Mouse (Mus musculus) cerebellum, adult 2 months (tissue): ENCODE data around the gene Arrb1. TPM values are rescaled to one million over a fixed set of nuclear protein-coding genes. Genes with fewer than 3 reads are reported as not detected.

Source experiments
- DNase-seq, 2 experiments: peaks; one replicate each; pipeline ENCODE4 v3.0.0; 2021
- H3K27ac ChIP-seq: fragments of 200-500 bp; 2 replicates; pipeline ENCODE4 v1.5.1; 2012; ENCODE audit warnings: low read length, control low read depth, inconsistent platforms; ENCODE audit not compliant: insufficient read depth
- H3K27me3 ChIP-seq: fragments of 200-500 bp; 2 replicates; pipeline ENCODE4 v1.6.1; 2012; ENCODE audit warnings: inconsistent platforms, mild to moderate bottlenecking, low read length, moderate library complexity; ENCODE audit not compliant: control insufficient read depth, insufficient read depth
- H3K4me1 ChIP-seq: fragments of 200-500 bp; 2 replicates; pipeline ENCODE4 v1.6.1; 2011; ENCODE audit warnings: low read length; ENCODE audit not compliant: control insufficient read depth, insufficient read depth
- H3K4me3 ChIP-seq: fragments of 200-500 bp; replicated peaks from 2 replicates; pipeline ENCODE3; 2011; ENCODE audit warnings: mild to moderate bottlenecking, low read depth, low read length, control low read depth; ENCODE audit not compliant: insufficient read depth
- CTCF ChIP-seq: fragments of 200-500 bp; IDR thresholded peaks from 2 replicates; pipeline ENCODE4 v1.5.1; 2011; ENCODE audit warnings: low read depth, mild to moderate bottlenecking, control low read depth, low read length, moderate library complexity, borderline replicate concordance; ENCODE audit not compliant: insufficient read depth
- POLR2A ChIP-seq: fragments of 200-500 bp; IDR thresholded peaks from 2 replicates; pipeline ENCODE4 v1.6.1; 2011; ENCODE audit warnings: low read length, control low read depth, borderline replicate concordance; ENCODE audit not compliant: insufficient read depth
- WGBS: fragments of 180-500 bp; shearing (Covaris S2); methylation state at CpG from one replicate; pipeline ENCODE4 v1.1.7; 2018; 5-methylcytosine and 5-hydroxymethylcytosine counted together
- polyA plus RNA-seq: library from polyadenylated mRNA; depleted of rRNA; stranded (reverse); fragments of >200 nt; gene quantifications from 2 replicates; pipeline ENCODE4 v1.2.3, GENCODE M21; 2012

Gene Arrb1
- polyA plus RNA-seq, 1 experiment: 111 TPM

DNA sequence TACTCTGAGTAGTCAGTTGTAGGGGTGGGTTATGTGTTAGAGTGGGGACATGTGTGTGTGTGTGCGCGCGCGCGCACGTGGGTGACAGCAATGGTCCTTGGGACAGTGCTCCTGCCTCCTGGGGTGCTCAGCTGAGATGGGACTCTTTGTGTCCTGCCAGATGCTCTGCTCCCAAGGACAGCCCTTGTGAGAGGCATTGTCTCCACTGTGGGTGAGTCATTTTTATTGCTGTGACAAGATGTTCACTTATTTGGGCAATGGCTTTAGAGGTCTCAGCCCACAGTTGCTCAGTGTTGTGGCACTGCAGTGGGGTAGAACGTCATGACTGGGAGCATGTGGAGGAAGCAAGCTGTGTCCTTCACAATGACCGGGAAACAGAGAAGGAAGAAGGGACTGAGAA, 50.7 kb downstream of the Arrb1 start:
- Histone ChIP-seq H3K4me1 (peaks cover 7% of the 10 kb centered on the region; the same call in 1 of the 2 replicates), H3K27ac (peak overlapping the region; percentile 30; the same call in 1 of the 2 replicates), H3K4me3 (no peak overlapping the region), H3K27me3 (no peaks in the 10 kb centered on the region)
- DNase-seq: no peak
- WGBS: 69% methylated on average over 8 of the region's 8 CpGs
- TF ChIP-seq POLR2A: no peak
- no peak for TF ChIP-seq CTCF

DNA sequence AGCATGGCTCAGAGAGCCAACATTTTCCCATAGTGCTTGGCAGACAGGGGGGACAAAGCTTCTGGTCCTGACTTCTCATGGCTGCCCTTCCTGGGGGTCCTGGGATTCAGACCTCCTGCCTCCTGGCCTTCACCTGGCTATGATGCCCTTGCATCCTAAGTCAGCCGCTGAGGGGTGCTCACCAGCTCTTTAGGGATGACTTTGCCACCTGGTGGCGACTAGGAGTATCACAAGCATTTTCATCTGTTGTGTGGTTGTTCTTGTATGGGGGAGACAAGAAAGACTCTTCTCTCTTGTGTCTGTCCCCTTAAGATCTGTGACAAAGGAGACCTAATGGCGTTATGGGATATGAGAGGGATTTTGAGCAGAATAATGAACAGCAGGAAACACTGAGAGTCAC, 54.8 kb downstream of the Arrb1 start:
- DNase-seq: peak; percentile 70 to 83
- Histone ChIP-seq H3K4me3 (no peak overlapping the region), H3K27ac (no peak overlapping the region), H3K4me1 (no peaks in the 10 kb centered on the region), H3K27me3 (no peaks in the 10 kb centered on the region)
- 6% methylated on average over 3 of the region's 3 CpGs for WGBS
- TF ChIP-seq POLR2A (no peak), CTCF (peak; percentile 81)

DNA sequence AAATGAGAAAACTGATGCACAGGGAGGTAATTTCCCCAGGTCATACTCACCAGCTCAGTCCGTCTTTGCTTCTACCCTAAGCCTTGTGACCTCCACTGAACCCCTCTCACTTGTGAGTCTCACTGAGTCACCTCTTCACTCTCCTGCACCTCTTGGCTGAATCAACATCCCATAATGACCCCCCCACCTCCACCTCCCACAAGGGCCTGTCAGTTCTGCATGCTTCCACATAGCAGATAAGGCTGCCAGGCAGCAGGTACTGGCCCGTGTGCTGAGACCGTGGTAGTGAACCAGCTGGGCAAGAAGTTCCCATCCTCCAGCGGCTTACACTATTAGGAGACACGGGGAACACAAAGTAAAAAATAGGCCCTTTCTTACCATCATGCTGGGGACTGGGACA, 55.4 kb downstream of the Arrb1 start:
- TF ChIP-seq POLR2A: no peak
- TF ChIP-seq CTCF: no peak
- DNase-seq: no peak
- no peak overlapping the region for H3K4me3 ChIP-seq
- no peaks in the 10 kb centered on the region for H3K4me1 ChIP-seq
- H3K27me3 ChIP-seq: no peaks in the 10 kb centered on the region
- 53% methylated on average over 5 of the region's 5 CpGs for WGBS
- H3K27ac ChIP-seq: no peak overlapping the region

DNA sequence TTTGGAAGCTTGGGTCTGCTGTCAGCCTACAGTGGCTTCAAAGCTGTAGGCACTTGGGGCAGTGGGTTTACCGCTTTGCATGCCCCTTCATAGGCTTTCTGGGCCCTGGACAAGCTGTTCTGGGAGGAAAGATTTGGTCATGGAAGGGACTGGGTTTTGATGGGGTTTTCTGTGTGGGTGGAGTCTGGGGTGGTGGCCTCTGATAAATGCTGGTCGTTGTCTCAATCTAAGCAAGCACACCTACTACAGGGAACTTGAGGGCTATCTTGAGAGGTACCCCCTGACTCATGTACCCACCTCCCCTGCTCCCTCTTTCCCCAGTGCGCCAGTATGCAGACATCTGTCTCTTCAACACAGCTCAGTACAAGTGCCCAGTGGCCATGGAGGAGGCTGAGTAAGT, 57.4 kb downstream of the Arrb1 start:
- DNase-seq: no peak
- WGBS: 100% methylated on average over 3 of the region's 3 CpGs
- no peaks in the 10 kb centered on the region for H3K4me1 ChIP-seq
- H3K4me3 ChIP-seq: no peak overlapping the region
- H3K27me3 ChIP-seq: no peaks in the 10 kb centered on the region
- TF ChIP-seq POLR2A (no peak), CTCF (no peak)
- H3K27ac ChIP-seq: no peak overlapping the region

DNA sequence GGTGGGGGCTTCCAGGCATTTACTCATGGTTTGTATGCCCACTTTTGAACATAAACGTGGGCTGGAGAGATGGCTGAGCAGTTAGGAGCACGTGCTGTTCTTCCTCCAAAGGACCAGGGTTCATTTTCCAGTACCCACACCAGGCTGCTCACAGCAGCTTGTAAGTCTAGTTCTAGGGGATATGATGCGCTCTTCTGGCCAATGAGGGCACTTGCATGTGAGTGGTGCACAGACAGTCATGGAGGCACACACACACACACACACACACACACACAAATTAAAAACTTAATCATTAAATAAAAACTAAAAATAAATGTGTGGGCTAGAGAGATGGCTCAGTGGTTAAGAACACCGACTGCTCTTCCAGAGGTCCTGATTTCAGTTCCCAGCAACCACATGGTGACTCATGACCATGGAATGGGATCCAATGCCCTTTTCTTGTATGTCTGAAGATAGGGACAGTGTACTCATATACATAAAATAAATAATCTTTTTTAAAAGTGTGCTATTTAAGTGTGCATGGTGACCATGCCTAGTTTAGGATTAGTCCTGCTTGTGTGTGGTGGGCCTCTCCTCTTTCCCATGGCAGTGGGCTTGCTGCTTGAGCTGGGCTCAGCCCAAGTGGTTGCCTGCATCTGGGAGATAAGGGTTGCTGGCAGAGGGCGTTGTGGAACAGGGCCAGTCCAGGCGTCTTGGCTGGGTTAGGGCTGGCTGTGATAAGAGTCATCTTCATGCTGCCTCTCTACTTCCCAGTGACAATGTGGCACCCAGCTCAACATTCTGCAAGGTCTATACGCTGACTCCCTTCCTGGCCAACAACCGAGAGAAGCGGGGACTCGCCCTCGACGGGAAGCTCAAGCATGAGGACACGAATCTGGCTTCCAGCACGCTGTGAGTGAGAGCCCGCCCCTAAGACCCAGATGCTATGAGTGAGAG, 58.9 kb downstream of the Arrb1 start:
- 58% methylated on average over 15 of the region's 15 CpGs for WGBS

DNA sequence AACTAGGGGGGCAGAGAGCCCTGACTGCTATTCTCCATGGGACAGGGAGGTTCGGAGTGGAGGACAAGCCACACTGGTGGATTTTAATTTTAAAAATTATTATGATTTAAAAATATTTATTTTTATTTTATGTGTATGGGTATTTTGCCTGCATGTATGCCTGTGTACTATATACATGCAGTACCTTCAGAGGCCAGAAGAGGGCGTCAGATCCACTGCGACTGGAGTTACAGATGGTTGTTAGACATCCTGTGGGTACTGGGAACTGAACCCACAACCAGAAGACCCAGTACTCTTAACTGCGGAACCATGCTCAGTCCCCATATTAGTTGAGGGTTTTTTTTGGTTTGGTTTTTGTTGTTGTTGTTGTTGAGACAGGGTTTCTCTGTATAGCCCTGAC, 63.5 kb downstream of the Arrb1 start:
- WGBS: 76% methylated on average over 4 of the region's 4 CpGs

More for the DNA sequence above, 58.9 kb downstream of the Arrb1 start:
- H3K4me1 ChIP-seq: no peaks in the 10 kb centered on the region
- no peak overlapping the region for H3K27ac ChIP-seq
- DNase-seq: no peak
- no peak overlapping the region for H3K4me3 ChIP-seq
- no peak for TF ChIP-seq CTCF
- no peak for TF ChIP-seq POLR2A
- H3K27me3 ChIP-seq: no peaks in the 10 kb centered on the region

DNA sequence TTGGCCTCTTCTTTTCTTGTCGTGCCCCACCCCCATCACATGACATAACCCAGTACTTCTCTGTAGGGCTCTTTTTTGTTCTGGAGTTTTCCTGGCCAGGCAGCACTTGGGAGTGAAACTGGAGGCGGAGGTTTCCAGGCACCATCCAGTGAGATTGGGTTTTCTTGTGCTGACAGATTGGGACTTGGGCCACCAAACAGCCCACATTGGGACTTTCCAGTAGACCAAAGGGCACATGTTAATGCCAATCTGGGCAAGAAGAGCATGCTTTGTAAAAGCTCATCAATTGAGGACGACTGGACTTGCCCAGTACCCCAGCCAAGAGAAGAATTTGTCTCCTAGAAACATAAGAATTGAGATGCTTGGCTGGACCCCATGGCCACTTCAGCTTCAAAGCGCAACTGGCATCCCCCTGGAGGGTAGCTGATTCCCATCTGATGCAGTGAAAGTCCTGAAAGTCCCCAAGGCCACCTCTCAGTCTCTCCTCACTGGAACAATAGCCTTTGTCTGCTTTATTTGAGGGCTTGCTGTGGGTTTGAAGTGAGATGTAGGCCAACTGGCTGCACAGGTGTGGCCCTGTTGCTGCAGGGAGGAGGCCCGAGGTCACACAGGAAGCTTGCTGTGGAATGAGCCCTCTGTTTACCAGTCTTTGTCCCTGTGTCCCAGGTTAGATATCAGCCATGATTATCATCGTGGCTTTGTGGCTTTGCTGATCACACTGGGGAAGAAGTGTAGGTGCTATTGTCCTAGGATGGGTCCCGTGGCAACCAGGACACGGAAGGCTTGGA, 68.8 kb downstream of the Arrb1 start:
- Histone ChIP-seq H3K27ac (peak overlapping the region; percentile 17; the same call in 1 of the 2 replicates), H3K4me3 (no peak overlapping the region), H3K4me1 (no peaks in the 10 kb centered on the region), H3K27me3 (no peaks in the 10 kb centered on the region)
- peak in 1 of 2 experiments; percentile 33 for DNase-seq
- 48% methylated on average over 8 of the region's 8 CpGs for WGBS
- TF ChIP-seq POLR2A: no peak
- TF ChIP-seq CTCF: no peak

More for the DNA sequence above, 63.5 kb downstream of the Arrb1 start:
- DNase-seq: no peak
- Histone ChIP-seq H3K27ac (no peak overlapping the region), H3K4me3 (no peak overlapping the region), H3K27me3 (no peaks in the 10 kb centered on the region), H3K4me1 (no peaks in the 10 kb centered on the region)
- TF ChIP-seq CTCF (peak; percentile 31; the same call in 1 of the 2 replicates), POLR2A (no peak)

DNA sequence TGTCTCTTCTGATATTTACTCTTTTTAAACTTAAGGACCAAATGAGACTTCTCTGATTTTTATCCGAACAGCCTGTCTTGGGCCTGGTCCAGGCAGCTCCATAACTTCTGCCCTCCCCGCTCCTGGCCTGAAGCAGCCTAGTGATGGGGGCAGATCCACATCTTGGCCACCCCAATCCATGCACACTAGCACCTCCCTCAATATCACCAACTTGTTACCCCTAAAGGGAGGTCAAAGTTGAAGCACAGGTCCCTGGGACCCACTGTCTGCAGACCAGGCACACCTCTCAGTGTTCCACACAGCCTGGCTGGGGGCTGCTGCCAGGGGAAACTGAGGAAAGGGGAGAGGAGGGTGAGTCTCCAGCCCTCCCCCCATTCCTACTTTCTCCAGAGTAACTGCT, 69.8 kb downstream of the Arrb1 start:
- no peak for DNase-seq
- no peaks in the 10 kb centered on the region for H3K27me3 ChIP-seq
- H3K4me1 ChIP-seq: no peaks in the 10 kb centered on the region
- TF ChIP-seq POLR2A (no peak), CTCF (no peak)
- no peak overlapping the region for H3K27ac ChIP-seq
- WGBS: 79% methylated on average over 2 of the region's 2 CpGs
- H3K4me3 ChIP-seq: no peak overlapping the region
